Mouse (Mus musculus): ENCODE results near the gene Fos. TPM values are rescaled to one million over a fixed set of nuclear protein-coding genes. Genes with fewer than 3 reads are reported as not detected.

Gene Fos
- total RNA-seq, 2 experiments from 2014 or later: 14.6 to 17.2 TPM

DNA sequence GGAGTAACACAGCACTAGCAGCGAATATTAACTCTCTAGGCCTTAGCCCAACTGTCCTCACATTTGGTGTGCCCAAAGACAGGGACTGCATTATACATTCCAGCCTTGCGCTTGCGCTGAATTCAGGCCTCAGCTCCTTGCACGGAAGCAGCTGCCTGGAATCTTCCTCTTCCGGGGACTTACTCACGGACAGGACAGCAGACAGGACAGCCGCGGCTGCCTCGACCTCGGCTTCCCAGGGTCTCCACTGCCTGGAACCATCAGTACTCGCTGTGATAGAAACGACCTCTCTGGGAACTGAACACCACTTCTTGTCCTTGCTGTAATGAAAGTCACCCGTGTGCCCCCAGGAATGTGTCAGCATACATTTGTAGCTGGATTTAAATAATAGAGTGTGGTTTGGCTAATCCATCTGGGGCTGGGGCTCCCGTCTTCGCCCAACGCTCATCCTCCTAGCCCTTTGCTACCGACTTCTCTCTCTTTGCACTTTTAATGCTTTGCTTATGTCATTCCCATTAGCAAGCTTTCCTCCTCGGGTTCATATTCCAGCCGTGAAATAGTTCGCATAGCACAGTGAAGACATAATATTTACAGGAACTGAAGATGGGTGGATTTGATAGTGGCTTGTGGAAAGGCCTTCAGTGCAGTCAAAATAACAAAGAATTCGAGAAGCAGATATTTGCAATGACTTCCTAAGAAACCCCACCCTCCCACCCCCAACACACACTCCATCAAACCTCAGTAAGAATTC lies 11.6 kb upstream of the Fos start:
- DNase-seq: no peak

DNA sequence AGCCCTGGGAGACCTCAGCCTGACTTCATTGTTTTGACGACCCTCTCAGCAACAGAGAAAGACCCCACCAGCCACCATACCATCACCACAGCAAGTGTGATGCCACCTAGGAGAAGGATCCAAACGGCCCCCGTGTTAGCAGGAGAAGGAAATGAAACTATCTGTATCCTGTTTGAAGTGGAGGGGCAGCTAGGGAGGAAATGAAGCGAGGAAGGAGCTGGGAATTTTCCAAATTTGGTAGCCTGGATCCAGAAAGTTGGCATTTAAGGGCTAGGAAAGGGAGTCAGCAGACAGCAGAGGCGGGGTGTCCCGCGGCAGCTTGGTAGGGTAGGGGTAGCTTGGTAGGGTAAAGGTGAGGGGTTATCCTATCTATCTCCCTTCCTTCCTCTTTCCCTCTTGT lies 10.9 kb upstream of the Fos start:
- no peak for DNase-seq

DNA sequence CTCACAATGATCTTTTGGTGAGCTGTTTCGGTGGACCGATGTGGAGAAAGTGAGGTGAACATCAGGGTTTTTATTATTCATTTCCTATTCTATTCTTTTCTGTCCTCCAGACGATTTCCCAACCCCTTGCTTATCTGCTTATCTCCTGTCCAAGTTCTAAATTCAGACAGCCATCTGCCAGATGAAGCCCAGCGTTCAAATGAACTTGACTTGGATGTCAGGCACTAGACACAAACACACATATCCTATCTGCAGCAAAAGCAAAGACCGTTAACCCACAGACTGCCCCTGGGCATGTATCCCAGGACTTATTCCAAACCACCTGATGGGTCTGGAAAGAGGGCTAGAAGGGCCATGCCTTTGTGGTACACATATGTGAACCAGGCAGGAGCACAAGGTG lies 9.3 kb upstream of the Fos start:
- no peak for DNase-seq

GRCm38 (mm10) chr12:85464902-85465301 lies 8.8 kb upstream of the Fos start:
- no peak for DNase-seq

DNA sequence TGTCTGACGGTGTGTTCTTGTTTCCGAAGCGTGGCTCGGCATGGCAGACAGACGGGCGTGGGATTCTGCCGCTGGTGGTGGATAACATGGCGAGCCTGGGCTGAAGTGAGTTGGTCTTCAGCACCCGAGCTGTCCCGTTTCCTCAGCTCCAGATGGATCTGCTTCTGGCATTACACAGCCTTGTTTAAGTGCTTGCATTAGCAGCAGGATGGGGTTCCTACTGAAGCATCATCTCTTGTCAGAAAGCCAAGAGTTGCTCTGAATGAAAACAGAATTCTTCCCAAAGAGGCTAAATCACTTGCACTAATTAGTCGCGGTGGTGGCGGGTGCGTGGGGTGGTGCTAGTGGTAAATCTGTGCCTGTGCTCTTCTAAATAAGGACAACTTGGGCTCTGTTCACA lies 5.8 kb upstream of the Fos start:
- DNase-seq: peak; percentile 65 to 72

- no peak for DNase-seq
Observed at GRCm38 (mm10) chr12:85468666-85469065, 5.0 kb upstream of the Fos start.

DNA sequence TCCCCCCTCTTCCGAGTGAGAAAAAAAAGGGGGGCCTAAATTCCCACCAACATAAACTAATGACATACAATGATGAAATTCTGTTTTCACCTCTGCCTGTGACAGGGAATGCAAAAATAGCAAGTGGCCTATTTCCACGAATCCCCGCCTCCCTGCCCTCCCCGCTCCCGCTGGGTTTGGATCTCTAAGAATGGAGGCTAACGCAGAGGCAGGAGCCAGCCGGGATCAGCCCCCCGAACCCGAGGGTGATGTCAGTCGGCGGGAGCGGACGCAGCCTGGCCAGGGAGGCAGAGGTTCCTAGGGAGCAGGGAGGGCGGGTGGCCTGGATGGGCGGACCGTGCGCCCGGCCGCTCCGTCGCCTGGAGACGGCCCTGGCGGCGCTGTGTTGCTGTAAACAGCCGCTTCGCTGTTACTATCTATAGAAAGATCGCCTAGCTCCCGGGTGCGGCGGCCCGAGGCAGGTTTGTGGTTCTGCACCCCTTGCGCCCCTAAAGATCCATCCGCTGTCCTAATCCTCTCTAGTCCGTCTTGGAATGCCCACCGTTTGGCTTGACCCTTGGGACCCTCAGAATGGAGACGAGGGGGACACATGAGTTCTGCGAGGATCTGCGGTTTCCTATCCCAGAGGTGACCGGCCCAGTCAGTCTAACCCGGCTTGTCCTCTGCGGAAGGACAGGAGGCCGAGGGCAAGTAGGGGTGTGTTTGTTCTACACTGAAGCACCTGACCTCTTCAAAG lies 1.6 kb upstream of the Fos start:
- peak; percentile 52 to 70 for DNase-seq

- no peak for DNase-seq
Observed at GRCm38 (mm10) chr12:85472656-85473410, 857 bp upstream of the Fos start.

DNA sequence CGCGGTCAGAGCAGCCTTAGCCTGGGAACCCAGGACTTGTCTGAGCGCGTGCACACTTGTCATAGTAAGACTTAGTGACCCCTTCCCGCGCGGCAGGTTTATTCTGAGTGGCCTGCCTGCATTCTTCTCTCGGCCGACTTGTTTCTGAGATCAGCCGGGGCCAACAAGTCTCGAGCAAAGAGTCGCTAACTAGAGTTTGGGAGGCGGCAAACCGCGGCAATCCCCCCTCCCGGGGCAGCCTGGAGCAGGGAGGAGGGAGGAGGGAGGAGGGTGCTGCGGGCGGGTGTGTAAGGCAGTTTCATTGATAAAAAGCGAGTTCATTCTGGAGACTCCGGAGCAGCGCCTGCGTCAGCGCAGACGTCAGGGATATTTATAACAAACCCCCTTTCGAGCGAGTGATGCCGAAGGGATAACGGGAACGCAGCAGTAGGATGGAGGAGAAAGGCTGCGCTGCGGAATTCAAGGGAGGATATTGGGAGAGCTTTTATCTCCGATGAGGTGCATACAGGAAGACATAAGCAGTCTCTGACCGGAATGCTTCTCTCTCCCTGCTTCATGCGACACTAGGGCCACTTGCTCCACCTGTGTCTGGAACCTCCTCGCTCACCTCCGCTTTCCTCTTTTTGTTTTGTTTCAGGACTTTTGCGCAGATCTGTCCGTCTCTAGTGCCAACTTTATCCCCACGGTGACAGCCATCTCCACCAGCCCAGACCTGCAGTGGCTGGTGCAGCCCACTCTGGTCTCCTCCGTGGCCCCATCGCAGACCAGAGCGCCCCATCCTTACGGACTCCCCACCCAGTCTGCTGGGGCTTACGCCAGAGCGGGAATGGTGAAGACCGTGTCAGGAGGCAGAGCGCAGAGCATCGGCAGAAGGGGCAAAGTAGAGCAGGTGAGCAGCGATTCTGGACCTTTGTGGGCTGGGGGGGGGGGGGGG lies 875 bp downstream of the Fos start:
- DNase-seq: peak; percentile 49 to 60

DNA sequence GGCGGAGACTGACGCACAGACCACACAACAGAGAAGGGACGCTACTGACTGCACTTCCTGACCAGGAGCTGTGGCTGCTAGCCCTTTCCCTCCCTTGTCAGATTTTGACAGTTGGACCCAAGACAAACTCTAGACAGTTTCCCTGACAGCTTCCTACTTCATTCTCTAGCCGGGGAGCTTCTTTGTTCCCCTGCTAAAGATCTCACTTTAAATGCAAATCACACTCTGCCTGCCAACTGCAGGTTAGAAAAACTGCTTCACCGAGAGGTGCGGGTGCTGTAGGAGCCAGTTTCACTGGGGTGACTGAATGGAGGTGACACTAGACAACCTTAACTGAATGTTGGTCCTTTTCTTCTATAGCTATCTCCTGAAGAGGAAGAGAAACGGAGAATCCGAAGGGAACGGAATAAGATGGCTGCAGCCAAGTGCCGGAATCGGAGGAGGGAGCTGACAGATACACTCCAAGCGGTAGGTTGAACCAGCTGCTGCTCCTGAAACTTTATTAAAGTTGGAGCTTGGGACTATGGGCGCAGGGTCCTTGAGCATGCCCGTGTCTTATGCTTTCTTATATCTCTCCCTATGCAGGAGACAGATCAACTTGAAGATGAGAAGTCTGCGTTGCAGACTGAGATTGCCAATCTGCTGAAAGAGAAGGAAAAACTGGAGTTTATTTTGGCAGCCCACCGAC lies 1.7 kb downstream of the Fos start:
- no peak for DNase-seq

DNA sequence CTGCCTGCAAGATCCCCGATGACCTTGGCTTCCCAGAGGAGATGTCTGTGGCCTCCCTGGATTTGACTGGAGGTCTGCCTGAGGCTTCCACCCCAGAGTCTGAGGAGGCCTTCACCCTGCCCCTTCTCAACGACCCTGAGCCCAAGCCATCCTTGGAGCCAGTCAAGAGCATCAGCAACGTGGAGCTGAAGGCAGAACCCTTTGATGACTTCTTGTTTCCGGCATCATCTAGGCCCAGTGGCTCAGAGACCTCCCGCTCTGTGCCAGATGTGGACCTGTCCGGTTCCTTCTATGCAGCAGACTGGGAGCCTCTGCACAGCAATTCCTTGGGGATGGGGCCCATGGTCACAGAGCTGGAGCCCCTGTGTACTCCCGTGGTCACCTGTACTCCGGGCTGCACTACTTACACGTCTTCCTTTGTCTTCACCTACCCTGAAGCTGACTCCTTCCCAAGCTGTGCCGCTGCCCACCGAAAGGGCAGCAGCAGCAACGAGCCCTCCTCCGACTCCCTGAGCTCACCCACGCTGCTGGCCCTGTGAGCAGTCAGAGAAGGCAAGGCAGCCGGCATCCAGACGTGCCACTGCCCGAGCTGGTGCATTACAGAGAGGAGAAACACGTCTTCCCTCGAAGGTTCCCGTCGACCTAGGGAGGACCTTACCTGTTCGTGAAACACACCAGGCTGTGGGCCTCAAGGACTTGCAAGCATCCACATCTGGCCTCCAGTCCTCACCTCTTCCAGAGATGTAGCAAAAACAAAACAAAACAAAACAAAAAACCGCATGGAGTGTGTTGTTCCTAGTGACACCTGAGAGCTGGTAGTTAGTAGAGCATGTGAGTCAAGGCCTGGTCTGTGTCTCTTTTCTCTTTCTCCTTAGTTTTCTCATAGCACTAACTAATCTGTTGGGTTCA lies 2.5 kb downstream of the Fos start:
- no peak for DNase-seq

DNA sequence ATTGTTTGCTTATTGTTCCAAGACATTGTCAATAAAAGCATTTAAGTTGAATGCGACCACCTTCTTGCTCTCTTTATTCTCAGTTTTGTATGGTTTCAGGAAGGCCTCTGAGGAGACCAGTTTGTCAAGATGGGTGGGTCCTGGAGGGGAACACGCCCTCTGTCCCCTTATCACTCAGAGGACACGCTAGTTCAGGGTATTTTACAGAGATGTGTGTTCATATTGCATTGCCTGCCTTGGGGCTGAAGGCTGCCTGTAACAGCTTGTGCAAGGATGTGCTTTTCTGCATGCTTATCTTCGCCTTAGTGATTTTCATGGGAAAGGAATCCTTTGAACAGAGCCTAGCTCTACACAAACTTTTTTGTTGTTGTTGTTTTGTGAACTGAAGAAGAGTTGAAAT lies 3.5 kb downstream of the Fos start:
- DNase-seq: no peak

GRCm38 (mm10) chr12:85477804-85478203 lies 4.1 kb downstream of the Fos start:
- no peak for DNase-seq

DNA sequence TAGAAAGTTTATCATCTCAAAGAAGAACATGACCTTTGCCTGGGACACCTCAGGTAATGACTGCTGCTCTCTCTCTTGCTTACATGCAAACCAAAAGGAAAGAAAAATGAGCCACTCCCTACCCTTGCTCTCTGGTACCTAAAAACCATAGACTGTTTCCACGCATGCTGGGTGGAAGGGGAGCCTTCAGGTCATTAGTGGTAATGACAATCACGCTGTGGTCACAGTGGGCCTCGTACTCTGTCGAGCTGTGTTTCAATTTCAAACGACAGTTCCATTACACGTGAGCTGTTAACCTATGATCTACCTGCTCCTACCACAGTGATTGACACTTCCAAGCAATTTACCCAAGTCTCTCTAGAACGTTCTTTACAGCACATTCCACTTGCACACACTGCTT lies 5.0 kb downstream of the Fos start:
- no peak for DNase-seq

DNA sequence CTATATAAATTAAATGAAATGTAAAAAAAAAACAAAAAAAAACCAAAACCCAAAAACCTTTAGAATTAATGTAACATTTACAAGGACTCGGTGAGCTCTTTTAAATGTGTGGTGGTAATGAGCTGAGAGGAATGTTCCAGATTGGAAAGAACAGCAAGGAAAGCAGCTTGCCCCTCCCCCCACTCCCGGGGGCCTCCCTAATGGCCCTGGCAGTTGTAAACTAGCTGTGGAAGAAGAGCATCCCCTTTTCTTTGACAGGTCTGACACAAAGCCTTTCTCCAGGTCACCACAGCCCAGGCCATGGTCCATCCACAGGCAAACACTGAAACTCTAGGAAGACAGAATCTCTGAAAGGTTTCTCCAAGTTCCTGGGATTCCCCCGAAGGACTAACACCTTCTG lies 5.5 kb downstream of the Fos start:
- DNase-seq: no peak

DNA sequence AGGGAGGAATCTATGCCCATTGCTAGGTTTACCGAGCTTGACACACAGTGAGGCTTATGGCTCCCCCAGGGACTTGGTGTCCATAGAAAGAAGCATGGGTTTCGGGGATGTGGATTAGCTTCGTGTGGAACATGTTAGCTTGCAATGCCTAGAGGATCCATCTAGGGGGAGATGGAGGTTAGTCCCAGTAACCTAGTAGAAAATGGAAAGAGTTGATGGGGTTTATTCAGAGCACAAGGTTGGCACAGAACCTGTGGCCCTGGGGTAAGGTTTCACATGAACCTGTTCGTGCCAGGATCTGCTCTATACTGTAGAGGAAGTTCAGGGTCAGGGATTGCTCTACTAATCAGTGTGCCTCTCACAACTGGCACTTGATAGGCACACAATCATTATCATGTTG lies 9.5 kb downstream of the Fos start:
- no peak for DNase-seq

DNA sequence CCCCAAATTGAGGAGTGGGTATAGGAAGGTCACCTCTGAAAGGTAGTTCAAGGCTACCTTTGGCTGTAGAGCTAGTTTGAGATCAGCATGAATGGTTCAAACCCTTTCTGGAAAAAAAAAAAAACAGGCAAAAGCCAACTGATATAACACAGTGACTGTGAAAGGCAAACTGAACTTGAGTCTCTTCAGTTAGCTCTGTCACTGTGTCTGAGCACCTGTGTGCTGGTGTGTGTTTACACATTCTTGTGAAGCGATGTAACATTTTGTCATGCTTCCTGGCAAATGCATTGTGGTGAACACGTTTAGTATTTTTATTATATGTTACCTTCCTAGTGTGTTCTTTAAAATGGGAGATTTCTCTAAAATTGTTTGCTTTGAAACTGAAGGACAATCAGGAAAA lies 11.0 kb downstream of the Fos start:
- no peak for DNase-seq

- DNase-seq: peak; percentile 95
Observed at GRCm38 (mm10) chr12:85485890-85486765, 12.4 kb downstream of the Fos start.

- DNase-seq: no peak
Observed at GRCm38 (mm10) chr12:85486766-85487069, 13.0 kb downstream of the Fos start.
